Mouse (Mus musculus) left cerebral cortex, postnatal 4 days (tissue): Measurements from ENCODE around the gene Ppp1r18. TPM values are rescaled to one million over a fixed set of nuclear protein-coding genes. Genes with fewer than 3 reads are reported as not detected.

ENCODE experiments used
- DNase-seq: peaks from one replicate; pipeline ENCODE4 v3.0.0-alpha.2; 2022
- intact Hi-C: fragments of 180-260 bp; cut with DNase I; formaldehyde crosslinking; loops from one replicate; pipeline ENCODE4 v1.15.1; 2025
- total RNA-seq, 2 experiments: library from RNA; stranded (reverse); gene quantifications; 2 replicates each; pipeline ENCODE4 v1.2.3; 2021

The Ppp1r18 gene
- total RNA-seq, 2 experiments from 2014 or later = 43.3 to 52.7 TPM

DNA sequence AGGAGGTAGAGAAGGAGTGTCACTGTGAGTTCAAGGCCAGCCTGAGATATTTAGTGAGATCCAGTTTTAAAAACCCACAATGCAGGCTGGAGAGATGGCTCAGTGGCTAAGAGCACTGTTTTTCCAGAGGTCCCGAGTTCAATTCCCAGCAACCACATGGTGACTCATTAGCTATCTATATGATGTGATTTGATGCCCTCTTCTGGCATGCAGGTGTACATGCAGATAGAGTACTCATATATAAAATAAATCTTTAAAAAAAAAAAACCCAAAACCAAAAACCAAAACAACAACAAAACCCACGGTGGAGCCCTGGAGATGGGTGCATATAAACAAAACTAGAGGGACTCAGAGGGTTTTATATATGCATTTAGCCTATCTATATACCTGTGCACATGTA lies 42.2 kb downstream of the Ppp1r18 start:
- intact Hi-C loops = no loop called here
- no peak for DNase-seq

GRCm38 (mm10) chr17:35909186-35909918 lies 44.0 kb downstream of the Ppp1r18 start:
- DNase-seq = peak; percentile 35
- intact Hi-C loops = no loop called here

GRCm38 (mm10) chr17:35909919-35910369 lies 44.6 kb downstream of the Ppp1r18 start, which contains the start of gene Atat1:
TSS of gene Atat1 (minus strand) at chr17:35910075.
- intact Hi-C loops = no loop called here
- peak; percentile 97 for DNase-seq

GRCm38 (mm10) chr17:35914975-35915374 lies 49.6 kb downstream of the Ppp1r18 start:
- no peak for DNase-seq
- intact Hi-C loops = no loop called here

GRCm38 (mm10) chr17:35915538-35916296 lies 50.3 kb downstream of the Ppp1r18 start:
- intact Hi-C loops = no loop called here
- no peak for DNase-seq

GRCm38 (mm10) chr17:35916297-35917142 lies 51.1 kb downstream of the Ppp1r18 start, which contains the start of the genes Mrps18b and Ppp1r10:
TSS of gene Mrps18b (minus strand) at chr17:35916389.
TSS of gene Ppp1r10 (plus strand) at chr17:35916434.
- intact Hi-C loops = no loop called here
- peak; percentile 99 for DNase-seq

DNA sequence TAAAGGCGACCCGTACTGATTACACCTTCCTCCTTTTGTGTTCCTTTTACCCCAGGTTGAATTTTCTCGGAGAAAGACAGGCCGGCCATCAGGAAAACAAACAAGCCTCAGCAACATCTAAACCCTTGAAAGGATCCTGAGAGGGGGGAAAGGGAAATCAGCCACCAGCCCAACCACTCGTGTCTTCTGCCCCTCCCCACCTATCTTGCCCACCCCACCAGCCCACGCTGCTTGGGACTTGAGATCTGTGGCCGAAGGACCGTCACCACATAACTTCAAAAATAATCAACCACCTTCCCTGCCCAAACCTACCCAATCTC lies 51.7 kb downstream of the Ppp1r18 start:
- intact Hi-C loops = no loop called here
- DNase-seq = no peak

GRCm38 (mm10) chr17:35917463-35918251 lies 52.3 kb downstream of the Ppp1r18 start:
- DNase-seq = peak; percentile 72
- intact Hi-C loops = no loop called here

- intact Hi-C loops = no loop called here
- peak; percentile 48 for DNase-seq
Observed at GRCm38 (mm10) chr17:35918276-35919059, 53.1 kb downstream of the Ppp1r18 start.

DNA sequence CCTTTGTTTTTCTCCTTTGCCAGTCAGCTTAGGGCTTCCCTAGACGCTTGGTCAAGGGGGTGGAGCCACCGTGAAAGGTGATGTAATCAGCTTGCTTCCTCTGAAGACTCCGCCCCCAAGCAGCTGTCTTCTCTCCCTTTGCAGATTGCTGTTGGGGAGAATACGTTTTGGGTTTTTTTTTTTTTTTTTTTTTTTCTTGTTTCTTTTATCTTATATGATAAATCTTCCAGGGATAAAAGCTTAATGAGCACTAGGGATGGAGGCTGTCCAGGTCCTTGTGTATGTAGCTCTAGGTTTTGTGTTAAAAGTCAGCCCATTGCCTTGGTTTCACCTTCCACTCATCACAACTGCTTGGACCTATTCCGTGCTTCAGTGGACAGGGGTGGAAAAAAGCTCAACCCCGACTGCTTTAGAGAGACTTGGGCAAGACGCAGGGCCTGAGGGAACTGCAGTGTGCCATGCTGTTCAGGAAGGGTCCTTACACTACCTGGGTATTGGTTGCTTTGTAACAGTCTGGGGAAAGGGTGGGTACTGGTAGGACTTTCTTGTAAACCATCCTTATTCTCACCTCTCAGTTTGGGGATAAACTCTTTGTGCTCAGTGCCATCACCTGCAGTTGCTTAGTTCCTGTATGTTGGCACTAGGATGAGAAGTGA lies 53.8 kb downstream of the Ppp1r18 start:
- intact Hi-C loops = no loop called here
- peak; percentile 96 for DNase-seq

- DNase-seq = no peak
- intact Hi-C loops = no loop called here
Observed at GRCm38 (mm10) chr17:35919864-35920301, 54.5 kb downstream of the Ppp1r18 start.

DNA sequence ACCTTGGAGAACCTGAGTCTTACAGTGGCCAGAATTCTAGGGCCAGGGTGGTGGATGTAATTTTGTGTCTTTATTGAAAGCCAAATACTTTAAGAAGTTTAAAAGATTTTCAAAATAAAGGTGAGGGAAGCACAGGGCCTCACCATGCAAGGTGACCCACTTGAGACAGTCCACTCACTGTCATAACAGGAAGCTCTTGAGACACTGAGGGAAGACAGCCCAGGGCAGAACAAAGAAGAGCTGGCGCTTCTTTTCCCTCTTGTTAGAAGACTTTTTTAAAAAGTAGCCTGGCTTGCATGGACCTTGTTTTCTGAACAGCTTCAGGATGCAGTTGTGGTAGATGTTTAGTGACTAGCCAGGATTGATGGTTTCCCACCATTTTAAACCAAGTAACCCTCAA lies 55.0 kb downstream of the Ppp1r18 start:
- no peak for DNase-seq
- intact Hi-C loops = no loop called here

- no peak for DNase-seq
- intact Hi-C loops = no loop called here
Observed at GRCm38 (mm10) chr17:35920862-35921562, 55.6 kb downstream of the Ppp1r18 start.

GRCm38 (mm10) chr17:35921710-35922109 lies 56.3 kb downstream of the Ppp1r18 start:
- DNase-seq = no peak
- intact Hi-C loops = no loop called here

DNA sequence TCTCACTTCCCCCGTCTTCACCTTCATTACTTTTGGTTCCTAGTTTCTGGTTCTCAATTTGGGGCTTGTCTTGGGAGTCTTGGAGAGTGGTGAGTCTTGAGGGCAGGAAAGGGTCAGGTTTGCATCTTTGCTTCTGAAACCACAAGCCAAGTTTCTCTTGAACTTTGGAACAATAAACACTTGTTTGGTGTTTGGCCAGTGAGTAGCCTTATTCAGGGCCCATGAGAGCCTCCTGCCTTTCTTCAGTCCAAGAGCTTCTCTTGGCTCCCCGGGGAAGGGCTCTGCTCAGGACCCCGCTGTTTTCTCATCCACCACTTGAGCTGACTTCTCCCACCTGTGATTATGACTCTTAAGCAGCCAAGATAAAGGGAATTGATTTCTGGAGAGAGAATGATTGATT lies 57.2 kb downstream of the Ppp1r18 start:
- DNase-seq = no peak
- intact Hi-C loops = no loop called here

- DNase-seq = no peak
- intact Hi-C loops = no loop called here
Observed at GRCm38 (mm10) chr17:35923281-35923680, 57.9 kb downstream of the Ppp1r18 start.
